Mouse (Mus musculus) MEL (cell line): ENCODE results near the gene Impdh1. TPM values are rescaled to one million over a fixed set of nuclear protein-coding genes. Genes with fewer than 3 reads are reported as not detected.
"Not testable (repeated sequence)": the region's sequence is repeated elsewhere in the genome, so short reads cannot be mapped to it uniquely, and the experiment has no call there.

Experiments
- DNase-seq: peaks from one replicate; pipeline ENCODE4 v3.0.0; 2011; ENCODE audit warnings: low read depth, low spot score
- H3K27ac ChIP-seq: 2 replicates; pipeline ENCODE4 v1.5.1; 2012; ENCODE audit warnings: low read depth, mild to moderate bottlenecking, control low read depth, low read length, moderate library complexity; ENCODE audit not compliant: control insufficient read depth
- H3K27me3 ChIP-seq, 2 experiments: fragments of 150-350 bp in 1 of 2; sonication (generic) in 1 of 2; 2 replicates each; pipeline ENCODE4 v1.6.1; 2012; ENCODE audit warnings: low read length in 2 of 2, mild to moderate bottlenecking in 2 of 2, improper control_type of control experiment in 1 of 2, moderate library complexity in 1 of 2; ENCODE audit not compliant: insufficient read depth in 2 of 2, control insufficient read depth in 1 of 2
- H3K36me3 ChIP-seq, 2 experiments: 2 replicates each; pipeline ENCODE4 v1.6.1; 2012 to 2014; ENCODE audit warnings: low read length in 2 of 2, improper control_type of control experiment in 1 of 2, inconsistent platforms in 1 of 2, mild to moderate bottlenecking in 1 of 2; ENCODE audit not compliant: insufficient read depth in 2 of 2, control insufficient read depth in 1 of 2
- H3K4me1 ChIP-seq, 2 experiments: fragments of 150-350 bp in 1 of 2; sonication (generic) in 1 of 2; 2 replicates each; pipeline ENCODE4 v1.6.1; 2012; ENCODE audit warnings: low read length in 2 of 2, improper control_type of control experiment in 1 of 2, mild to moderate bottlenecking in 1 of 2; ENCODE audit not compliant: insufficient read depth in 2 of 2, control insufficient read depth in 1 of 2
- H3K4me3 ChIP-seq, 2 experiments: fragments of 150-350 bp in 1 of 2; sonication (generic) in 1 of 2; 2 replicates each; pipeline ENCODE4 v1.5.1; 2012; ENCODE audit warnings: low read depth in 2 of 2, low read length in 2 of 2, mild to moderate bottlenecking in 2 of 2, moderate library complexity in 2 of 2, control low read depth in 1 of 2, improper control_type of control experiment in 1 of 2; ENCODE audit not compliant: control insufficient read depth in 1 of 2, insufficient read depth in 1 of 2
- H3K79me2 ChIP-seq: 2 replicates; pipeline ENCODE4 v1.6.1; 2012; ENCODE audit warnings: mild to moderate bottlenecking, low read length, moderate library complexity; ENCODE audit not compliant: control insufficient read depth, poor library complexity, insufficient read depth
- H3K9ac ChIP-seq: 2 replicates; pipeline ENCODE4 v1.6.1; 2012; ENCODE audit warnings: low read depth, mild to moderate bottlenecking, control low read depth, low read length, moderate library complexity; ENCODE audit not compliant: control insufficient read depth, poor library complexity, severe bottlenecking
- H3K9me3 ChIP-seq: fragments of 150-350 bp; sonication (generic); replicated peaks from 2 replicates; pipeline ENCODE4 v1.6.1; 2012; ENCODE audit warnings: mild to moderate bottlenecking, low read length, improper control_type of control experiment, moderate library complexity; ENCODE audit not compliant: insufficient read depth
- CHD1 ChIP-seq: IDR thresholded peaks from 2 replicates; pipeline ENCODE4 v1.6.1; 2012; ENCODE audit warnings: low read depth, mild to moderate bottlenecking, inconsistent platforms, low read length, improper control_type of control experiment
- CHD2 ChIP-seq: IDR thresholded peaks from 2 replicates; pipeline ENCODE4 v1.6.1; 2011; ENCODE audit warnings: low read length, improper control_type of control experiment
- ELF1 ChIP-seq: IDR thresholded peaks from 2 replicates; pipeline ENCODE4 v1.6.1; 2014; ENCODE audit warnings: low read depth, mild to moderate bottlenecking, inconsistent platforms, low read length, improper control_type of control experiment, moderate library complexity
- ETS1 ChIP-seq: IDR thresholded peaks from 2 replicates; pipeline ENCODE4 v1.6.1; 2012; ENCODE audit warnings: low read depth, mild to moderate bottlenecking, inconsistent platforms, low read length, improper control_type of control experiment, moderate library complexity
- KAT2A ChIP-seq: conservative IDR thresholded peaks from 2 replicates; pipeline ENCODE4 v1.6.1; 2012; ENCODE audit warnings: low read depth, low read length, improper control_type of control experiment, inconsistent platforms
- MAFK ChIP-seq: IDR thresholded peaks from 2 replicates; pipeline ENCODE4 v1.6.1; 2011; ENCODE audit warnings: low read depth, mild to moderate bottlenecking, low read length, improper control_type of control experiment, borderline replicate concordance
- MAX ChIP-seq: IDR thresholded peaks from 2 replicates; pipeline ENCODE4 v1.6.1; 2011; ENCODE audit warnings: low read length, improper control_type of control experiment
- MEF2A ChIP-seq: IDR thresholded peaks from 2 replicates; pipeline ENCODE4 v1.6.1; 2014; ENCODE audit warnings: low read depth, mild to moderate bottlenecking, inconsistent platforms, low read length, improper control_type of control experiment; ENCODE audit not compliant: poor library complexity, insufficient replicate concordance, severe bottlenecking; ENCODE audit errors: extremely low read depth
- MXI1 ChIP-seq: IDR thresholded peaks from 2 replicates; pipeline ENCODE4 v1.6.1; 2011; ENCODE audit warnings: mild to moderate bottlenecking, low read depth, low read length, improper control_type of control experiment
- MYB ChIP-seq: IDR thresholded peaks from 2 replicates; pipeline ENCODE4 v1.6.1; 2011; ENCODE audit warnings: mild to moderate bottlenecking, low read depth, low read length, improper control_type of control experiment
- NRF1 ChIP-seq: IDR thresholded peaks from 2 replicates; pipeline ENCODE4 v1.6.1; 2014; ENCODE audit warnings: low read depth, mild to moderate bottlenecking, inconsistent platforms, low read length, improper control_type of control experiment, moderate library complexity; ENCODE audit not compliant: poor library complexity, insufficient read depth, severe bottlenecking
- POLR2AphosphoS5 ChIP-seq: IDR thresholded peaks from 2 replicates; pipeline ENCODE4 v1.6.1; 2012; ENCODE audit warnings: low read depth, borderline replicate concordance, mild to moderate bottlenecking, inconsistent platforms, low read length, moderate library complexity, mixed read lengths
- RCOR1 ChIP-seq: IDR thresholded peaks from 2 replicates; pipeline ENCODE4 v1.6.1; 2012; ENCODE audit warnings: low read depth, mild to moderate bottlenecking, inconsistent platforms, low read length, improper control_type of control experiment
- TAL1 ChIP-seq: IDR thresholded peaks from 2 replicates; pipeline ENCODE4 v1.6.1; 2012; ENCODE audit warnings: mild to moderate bottlenecking, inconsistent platforms, low read length, moderate library complexity, mixed read lengths
- TCF12 ChIP-seq: IDR thresholded peaks from 2 replicates; pipeline ENCODE4 v1.6.1; 2014; ENCODE audit warnings: low read depth, mild to moderate bottlenecking, inconsistent platforms, low read length, improper control_type of control experiment, moderate library complexity
- UBTF ChIP-seq: IDR thresholded peaks from 2 replicates; pipeline ENCODE4 v1.6.1; 2012; ENCODE audit warnings: low read depth, mild to moderate bottlenecking, inconsistent platforms, low read length, improper control_type of control experiment, moderate library complexity, borderline replicate concordance; ENCODE audit not compliant: insufficient read depth
- USF2 ChIP-seq, 2 experiments: IDR thresholded peaks; 2 replicates each; pipeline ENCODE4 v1.6.1; 2011 to 2012; ENCODE audit warnings: improper control_type of control experiment in 2 of 2, low read length in 2 of 2, borderline replicate concordance in 1 of 2, inconsistent platforms in 1 of 2, low read depth in 1 of 2, mild to moderate bottlenecking in 1 of 2; ENCODE audit not compliant: insufficient read depth in 1 of 2
- ZKSCAN1 ChIP-seq: IDR thresholded peaks from 2 replicates; pipeline ENCODE4 v1.6.1; 2012; ENCODE audit warnings: low read depth, mild to moderate bottlenecking, inconsistent platforms, low read length, improper control_type of control experiment, moderate library complexity
- polyA plus RNA-seq, 2 experiments: library from polyadenylated mRNA; stranded (reverse) in 1 of 2; unstranded in 1 of 2; fragments of >175 nt in 1 of 2; fragments of >200 nt in 1 of 2; gene quantifications; 2 replicates each; pipeline versions ENCODE4 v1.2.1 to v1.2.4; 2012; ENCODE audit warnings: low replicate concordance in 2 of 2, low read depth in 1 of 2; ENCODE audit not compliant: insufficient read length in 2 of 2, insufficient read depth in 1 of 2, missing spikeins in 1 of 2
- total RNA-seq: library from RNA; depleted of rRNA; stranded (reverse); fragments of 300-350 nt; gene quantifications from 2 replicates; pipeline ENCODE4 v1.2.3, GENCODE M21; 2012

Impdh1 gene
- total and polyA plus RNA-seq, 3 experiments, result 15.3 to 55.1 TPM; not detected in 1

GRCm38 (mm10) chr6:29164314-29165244, 51.6 kb downstream of the Impdh1 start, which contains the start of gene Rbm28 (continued):
- TF ChIP-seq ETS1 (0 out of 2 replicates have a peak, but pooled peaks have one; percentile 37), TAL1 (no peak), RCOR1 (peak; percentile 14; the same call in 1 of the 2 replicates), MXI1 (peak; percentile 91)

DNA sequence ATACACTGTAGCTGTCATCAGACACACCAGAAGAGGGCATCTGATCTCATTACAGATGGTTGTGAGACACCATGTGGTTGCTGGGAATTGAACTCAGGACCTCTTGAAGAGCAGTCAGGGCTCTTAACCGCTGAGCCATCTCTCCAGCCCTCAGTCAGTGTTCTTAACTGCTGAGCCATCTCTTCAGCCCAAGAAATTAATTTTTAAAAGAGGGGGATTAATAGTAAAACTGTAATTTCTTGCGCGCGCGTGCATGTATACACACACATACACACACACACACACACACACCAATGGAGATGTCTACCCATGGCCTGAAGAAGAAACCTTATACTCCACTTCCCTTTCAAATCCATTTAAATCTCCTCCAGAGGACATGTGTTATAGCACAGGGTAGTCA, 54.9 kb downstream of the Impdh1 start:
- Histone ChIP-seq H3K36me3 (peaks cover 13 to 14% of the 10 kb centered on the region in 2 experiments), H3K79me2 (peaks cover 31% of the 10 kb centered on the region)
- H3K4me1 ChIP-seq, H3K9ac ChIP-seq, H3K27ac ChIP-seq, H3K27me3 ChIP-seq, H3K4me3 ChIP-seq, H3K9me3 ChIP-seq, DNase-seq: not testable (repeated sequence)

GRCm38 (mm10) chr6:29160786-29161185, 55.4 kb downstream of the Impdh1 start:
- Histone ChIP-seq H3K36me3 (peaks cover 13 to 14% of the 10 kb centered on the region in 2 experiments), H3K79me2 (peaks cover 31% of the 10 kb centered on the region)
- TF ChIP-seq TCF12, result no peak

GRCm38 (mm10) chr6:29156326-29156725, 59.8 kb downstream of the Impdh1 start:
- no peaks in the 10 kb centered on the region for H3K9me3 ChIP-seq
- H3K36me3 ChIP-seq, result peaks cover 0 to 30% of the 10 kb centered on the region in 2 experiments; a peak in 2 of 4 replicates
- no peak for DNase-seq
- H3K4me3 ChIP-seq, result no peak overlapping the region
- H3K27me3 ChIP-seq, result no peaks in the 10 kb centered on the region
- 0 out of 2 replicates have a peak, but pooled peaks cover 3% of the 10 kb centered on the region for H3K79me2 ChIP-seq
- TF ChIP-seq MAX (no peak), CHD1 (no peak), RCOR1 (no peak), NRF1 (no peak), POLR2AphosphoS5 (no peak), UBTF (no peak), CHD2 (no peak), MAFK (no peak), MEF2A (no peak), MYB (no peak), KAT2A (no peak), ZKSCAN1 (no peak), USF2 (IDR thresholded peaks at IDR 0.05; ENCODE audit: borderline replicate concordance in 1 of 2, insufficient read depth in 1 of 2, low read depth in 1 of 2, low read length in 2 of 2) (no peak), ELF1 (no peak)
- no peaks in the 10 kb centered on the region for H3K4me1 ChIP-seq
- no peak overlapping the region for H3K9ac ChIP-seq
- no peak overlapping the region for H3K27ac ChIP-seq

More at GRCm38 (mm10) chr6:29160786-29161185, 55.4 kb downstream of the Impdh1 start:
- H3K4me3 ChIP-seq, result no peak overlapping the region
- no peak overlapping the region for H3K9ac ChIP-seq
- no peak for DNase-seq
- no peak overlapping the region for H3K27ac ChIP-seq
- peaks cover 3 to 8% of the 10 kb centered on the region in 2 experiments for H3K4me1 ChIP-seq
- no peaks in the 10 kb centered on the region for H3K27me3 ChIP-seq
- no peaks in the 10 kb centered on the region for H3K9me3 ChIP-seq
